Mouse (Mus musculus): ENCODE measurements around the gene Matn4.
A peak's percentile ranks its signal among the peaks of the same experiment; 100 is the strongest.
"Not testable (repeated sequence)": the region's sequence is repeated elsewhere in the genome, so short reads cannot be mapped to it uniquely, and the experiment has no call there.

The Matn4 gene

DNA sequence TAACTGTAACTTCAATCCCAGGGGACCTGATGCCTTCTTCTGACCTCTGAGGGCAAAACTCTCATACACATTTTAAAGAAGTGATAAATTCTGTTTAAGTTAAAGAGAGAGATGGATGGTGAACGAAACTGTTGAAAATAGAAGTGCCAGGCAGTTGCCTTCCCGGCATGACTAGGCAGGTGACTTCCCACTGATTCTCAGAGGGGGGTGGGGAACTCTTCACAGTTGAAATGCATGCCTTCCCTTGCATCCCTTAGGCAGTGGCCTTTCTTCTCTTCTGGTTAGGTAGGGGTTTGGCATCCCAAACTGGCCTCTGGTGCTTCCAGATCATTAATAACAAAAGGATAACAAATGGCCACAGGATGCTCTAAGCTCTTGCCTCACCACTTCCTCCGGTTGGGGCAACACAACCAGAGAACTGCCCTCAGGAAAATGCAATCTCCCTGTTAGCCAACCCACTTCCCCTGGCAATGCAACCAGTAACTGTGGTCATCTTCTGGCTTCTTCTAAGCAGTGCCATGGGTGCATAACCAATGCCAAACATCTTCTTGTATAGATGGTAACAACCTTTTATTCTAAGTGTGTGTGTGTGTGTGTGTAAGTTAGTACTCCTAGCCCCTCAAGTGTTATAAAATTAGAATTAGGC lies 32.4 kb downstream of the Matn4 start:
- no peak for DNase-seq (ENCODE audit: low spot score in 2 of 2)

- DNase-seq (ENCODE audit: low spot score in 2 of 2): no peak
These were observed 33.6 kb downstream of the Matn4 start for GRCm38 (mm10) chr2:164371371-164371770.

GRCm38 (mm10) chr2:164368620-164369105 lies 36.3 kb downstream of the Matn4 start:
- DNase-seq (ENCODE audit: low spot score in 2 of 2): no peak

DNA sequence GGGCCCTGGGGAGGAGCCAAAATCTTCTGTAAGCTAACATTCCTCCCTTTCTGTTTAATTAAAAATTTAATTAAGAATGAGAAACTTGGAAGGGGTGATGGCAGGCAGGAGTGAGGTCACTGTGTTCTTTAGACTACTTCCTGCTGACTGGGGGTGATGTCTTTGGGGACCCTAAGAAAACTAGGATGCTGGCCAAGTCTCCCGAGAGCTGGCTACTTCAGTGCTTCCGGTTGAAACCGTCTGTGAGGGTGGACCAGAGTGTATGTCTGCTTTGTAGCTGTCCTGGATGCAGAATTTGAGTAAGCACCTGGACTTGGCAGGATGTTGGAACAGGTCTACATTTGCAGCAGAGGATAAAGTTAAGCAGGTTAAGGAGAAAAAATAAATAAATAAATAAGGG lies 38.0 kb downstream of the Matn4 start:
- DNase-seq (ENCODE audit: low spot score in 2 of 2): no peak

DNA sequence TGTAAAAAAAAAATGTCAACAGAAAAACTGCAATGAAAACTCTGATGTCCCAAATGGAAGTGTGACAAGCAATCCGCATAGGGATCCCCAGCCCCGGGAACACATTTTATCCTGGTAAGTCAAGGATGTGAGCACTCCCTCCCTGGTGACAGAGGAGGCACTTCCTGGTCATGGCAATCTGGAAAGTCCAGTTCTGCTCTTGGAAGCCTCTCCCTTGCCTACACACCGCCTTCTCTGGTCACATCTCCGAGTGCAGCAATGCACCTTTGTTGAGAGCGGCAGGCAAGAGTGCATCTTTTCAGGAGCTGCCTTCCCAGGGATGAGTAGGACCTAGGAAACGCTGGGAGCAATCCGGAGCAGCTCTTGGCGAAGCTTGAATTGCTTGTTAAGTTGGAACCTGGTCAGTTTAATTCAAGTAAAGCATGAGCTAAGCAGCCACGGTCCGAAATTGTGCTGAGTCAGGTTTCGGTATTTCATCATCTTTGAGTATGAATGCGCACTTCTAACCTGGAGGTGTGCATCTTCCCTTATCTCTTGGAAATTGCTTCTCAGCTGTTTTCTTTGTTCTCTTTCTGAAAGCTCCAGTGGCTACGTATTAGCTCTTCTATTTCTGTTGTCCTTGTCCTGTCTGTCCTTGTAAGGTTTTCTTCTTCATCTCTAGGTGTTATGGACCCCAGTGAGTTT lies 43.8 kb downstream of the Matn4 start:
- no peak for DNase-seq (ENCODE audit: low spot score in 2 of 2)

DNA sequence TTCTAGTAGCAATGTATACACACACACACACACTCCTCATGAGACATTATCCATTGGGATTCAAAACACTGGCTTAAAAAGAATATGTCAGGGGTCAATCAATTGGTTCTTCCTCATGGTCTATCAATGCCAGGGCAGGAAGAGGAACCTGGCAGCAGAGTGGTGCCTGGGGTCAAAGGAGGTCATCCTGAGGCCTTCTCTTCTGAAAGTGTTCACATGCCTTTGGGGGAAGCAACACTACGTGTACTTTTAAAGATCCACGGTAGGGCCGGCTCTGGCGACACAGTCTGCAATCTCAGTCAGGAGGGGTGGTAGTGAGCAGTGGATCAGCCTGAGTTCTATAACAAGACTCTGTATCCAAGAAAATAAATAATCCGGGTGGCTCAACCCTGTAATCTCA lies 45.3 kb downstream of the Matn4 start:
- DNase-seq (ENCODE audit: low spot score in 2 of 2): no peak

- no peak for DNase-seq (ENCODE audit: low spot score in 2 of 2)
These were observed 45.9 kb downstream of the Matn4 start for GRCm38 (mm10) chr2:164359031-164359430.

DNA sequence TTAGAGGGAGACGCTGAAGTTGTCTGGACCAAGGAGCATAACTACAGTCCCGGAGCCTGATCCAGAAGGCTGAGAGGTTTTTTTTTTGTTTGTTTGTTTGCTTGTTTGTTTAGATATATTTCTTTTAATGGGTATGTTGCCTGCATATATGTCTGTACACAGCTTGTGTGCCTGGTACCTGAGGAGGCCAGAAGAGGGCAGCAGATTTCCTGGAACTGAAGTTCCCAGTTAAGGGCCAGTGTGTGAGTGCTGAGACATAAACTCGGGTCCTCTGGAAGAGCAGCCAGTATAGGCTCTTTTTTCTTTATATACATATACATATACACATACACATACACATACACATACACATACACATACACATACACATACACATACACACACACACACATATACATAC lies 46.6 kb downstream of the Matn4 start:
- no peak for DNase-seq (ENCODE audit: low spot score in 2 of 2)

- DNase-seq (ENCODE audit: low spot score in 2 of 2): no peak
These were observed 48.6 kb downstream of the Matn4 start for GRCm38 (mm10) chr2:164356177-164356967.

DNA sequence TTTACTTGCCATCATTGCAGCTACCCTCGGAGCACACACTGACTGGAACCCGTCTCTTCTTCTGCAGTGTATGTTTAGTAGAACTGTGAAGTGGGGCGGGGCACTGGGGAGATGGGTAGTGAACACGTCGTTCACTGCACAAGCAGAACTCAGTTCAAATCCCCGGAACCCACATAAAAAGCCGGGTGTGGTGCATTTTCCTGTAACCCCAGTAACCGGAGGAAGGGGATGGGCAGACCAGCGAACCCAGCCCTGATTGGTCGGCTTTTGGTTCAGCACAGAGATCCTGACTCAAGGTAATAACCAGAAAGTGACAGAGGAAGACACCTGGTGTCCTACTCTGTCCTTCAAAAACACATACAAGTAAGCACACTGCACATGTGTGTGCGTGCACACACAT lies 51.6 kb downstream of the Matn4 start:
- no peak for DNase-seq (ENCODE audit: low spot score in 2 of 2)

DNA sequence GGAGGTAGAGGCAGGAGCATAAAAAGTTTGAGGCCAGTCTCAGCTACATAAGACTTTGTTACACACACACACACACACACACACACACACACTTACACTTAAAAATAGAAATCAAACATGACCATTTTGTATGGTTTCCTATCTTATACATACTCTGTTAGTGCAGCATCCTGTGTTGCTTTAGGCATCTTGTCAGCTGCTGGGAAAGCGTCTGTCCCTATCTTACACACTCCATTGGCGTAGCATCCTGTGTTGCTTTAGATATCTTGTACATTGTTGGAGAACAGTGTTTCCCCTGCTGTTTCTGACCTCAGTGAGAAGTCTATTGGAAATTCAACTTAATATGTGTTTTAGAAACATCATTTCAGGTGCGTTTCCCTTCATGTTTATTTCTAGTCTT lies 52.3 kb downstream of the Matn4 start:
- DNase-seq (ENCODE audit: low spot score in 2 of 2): no peak

GRCm38 (mm10) chr2:164348980-164349379 lies 56.0 kb downstream of the Matn4 start:
- peak in 1 of 2 experiments; percentile 8 for DNase-seq (ENCODE audit: low spot score in 2 of 2)

DNA sequence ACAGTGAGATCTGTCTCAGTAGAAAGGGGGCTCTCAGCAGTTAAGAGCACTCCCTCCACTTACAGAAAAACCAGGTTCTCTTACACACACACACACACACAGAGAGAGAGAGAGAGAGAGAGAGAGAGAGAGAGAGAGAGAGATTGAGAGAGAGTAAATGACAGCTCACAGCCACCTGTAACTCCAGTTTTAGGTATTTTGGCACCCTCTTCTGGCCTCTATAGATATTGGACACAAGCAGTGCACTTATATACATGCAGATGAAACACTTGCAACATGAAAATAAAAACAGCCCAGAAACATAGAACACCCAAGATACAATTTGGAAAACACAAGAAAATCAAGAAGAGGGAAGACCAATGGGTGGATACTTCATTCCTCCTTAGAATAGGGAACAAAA lies 57.3 kb downstream of the Matn4 start:
- DNase-seq (ENCODE audit: low spot score in 2 of 2): not testable (repeated sequence)

GRCm38 (mm10) chr2:164343732-164344131 lies 61.2 kb downstream of the Matn4 start:
- DNase-seq (ENCODE audit: low spot score in 2 of 2): not testable (repeated sequence)

Data from left cerebral cortex, adult 9 months (tissue).